8 mouse cellular contexts compared by ENCODE assay signal in the genomic region with DNA sequence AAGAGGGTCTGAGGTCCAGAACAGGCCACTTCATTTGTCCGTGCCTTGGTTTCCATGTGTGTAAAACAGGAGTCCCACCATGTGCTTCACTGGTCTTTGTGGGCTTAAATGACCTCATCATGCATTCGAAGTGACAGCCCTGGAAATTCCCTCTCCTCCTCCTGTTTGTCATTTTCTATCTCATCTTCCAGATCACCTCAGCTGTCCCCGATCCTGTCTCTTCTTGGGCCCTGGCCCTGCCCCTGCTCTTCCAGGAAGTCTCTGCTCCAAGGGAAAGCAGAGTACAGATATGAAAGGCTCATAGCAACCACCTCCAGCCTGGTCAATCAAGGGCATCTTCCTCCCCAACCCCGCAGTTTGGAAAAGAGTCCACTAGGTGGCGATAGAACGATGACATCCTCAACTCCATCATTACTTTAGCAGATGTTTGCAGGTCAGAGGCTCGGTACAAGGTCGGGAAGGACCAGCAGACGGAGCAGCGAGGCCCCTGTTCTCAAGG. TPM values are rescaled to one million over a fixed set of nuclear protein-coding genes. Genes with fewer than 3 reads are reported as not detected.
A peak's percentile ranks its signal among the peaks of the same experiment; 100 is the strongest.
DNase-seq lines count a peak whose midpoint lies in the region; ATAC-seq and TF ChIP-seq lines count a peak whose summit lies in the region.
"Had no signal": no experiment of that assay in that cellular context is flagged by ENCODE, and none has a peak within 500 bp of the region (broad histone marks: within the 10 kb centered on the region; RNA-seq: fewer than 3 reads in every experiment).

No protein-coding gene starts in this region.

- intact Hi-C loops in left cerebral cortex, adult 2 months (cut with DNase I): no loop called here
- intact Hi-C loops in left cerebral cortex, postnatal 10 days (cut with DNase I): no loop called here

- TF ChIP-seq POLR2A in lung, adult 2 months (IDR thresholded peaks at IDR 0.05; ENCODE audit: borderline replicate concordance, extremely low read depth, low read depth, low read length): no peak

- 18% methylated on average over 10 of the region's 10 CpGs for WGBS in lung, adult 2 months

- H3K36me3 ChIP-seq in G1E (replicated peaks): no peaks in the 10 kb centered on the region
- H3K36me3 ChIP-seq: stomach, embryonic 15.5 days had no signal

- H3K27me3 ChIP-seq in G1E (ENCODE audit: insufficient read depth, low read length): peaks cover 27% of the 10 kb centered on the region
- H3K27me3 ChIP-seq: stomach, embryonic 15.5 days had no signal

- peaks cover 2% of the 10 kb centered on the region; the same call in 1 of the 2 replicates for H3K9me3 ChIP-seq in G1E (replicated peaks)
- H3K9me3 ChIP-seq: stomach, embryonic 15.5 days had no signal

- no peak overlapping the region for H3K4me3 ChIP-seq in left cerebral cortex, adult 2 months
- H3K4me3 ChIP-seq in G1E (ENCODE audit: low read depth, low read length): no peak overlapping the region
- H3K4me3 ChIP-seq in lung, adult 2 months (replicated peaks; ENCODE audit: extremely low read depth, low read depth, low read length): no peak overlapping the region
- H3K4me3 ChIP-seq: stomach, embryonic 15.5 days had no signal

- peak; percentile 68 for TF ChIP-seq CTCF in left cerebral cortex, adult 2 months (IDR thresholded peaks at IDR 0.05)
- peak; percentile 69; the same call in 1 of the 2 replicates for TF ChIP-seq CTCF in G1E (IDR thresholded peaks at IDR 0.05; ENCODE audit: low read depth, low read length)
- TF ChIP-seq CTCF in lung, adult 2 months (IDR thresholded peaks at IDR 0.05; ENCODE audit: insufficient read depth, low read length): peak; percentile 73

- peak; percentile 36 for ATAC-seq in G1E (ENCODE audit: extremely low read depth, insufficient number of reproducible peaks, low FRiP score, poor library complexity, severe bottlenecking)
- 0 out of 2 replicates have a peak, but pooled peaks have one; percentile 36 for ATAC-seq in erythroid progenitor cell, adult 5-6 weeks (replicated peaks; ENCODE audit: low FRiP score, poor library complexity, severe bottlenecking)

- no peak overlapping the region for H3K27ac ChIP-seq in left cerebral cortex, adult 2 months
- H3K27ac ChIP-seq: stomach, embryonic 15.5 days had no signal

- peaks cover 60% of the 10 kb centered on the region for H3K4me1 ChIP-seq in G1E (ENCODE audit: insufficient read depth, low read depth, low read length)
- H3K4me1 ChIP-seq in lung, adult 2 months (ENCODE audit: control insufficient read depth, insufficient read depth, low read length): no peaks in the 10 kb centered on the region
- H3K4me1 ChIP-seq: stomach, embryonic 15.5 days had no signal

- DNase-seq in left cerebral cortex, adult 2 months (ENCODE audit: extremely low spot score in 1 of 2, low spot score in 2 of 2): peak in 1 of 2 experiments; percentile 31
- no peak for DNase-seq in left cerebral cortex, postnatal 10 days (ENCODE audit: extremely low spot score in 1 of 2, low spot score in 2 of 2)
- peak; percentile 56 for DNase-seq in G1E (ENCODE audit: low spot score)
- DNase-seq in adrenal gland, postnatal 36 days: peak; percentile 57 to 68
- DNase-seq in lung, adult 2 months: peak; percentile 39
- DNase-seq in spleen, postnatal 14 days (ENCODE audit: low spot score in 2 of 2): peak; percentile 44 to 64

RNA-seq across cellular contexts. Expression of a gene that starts 10.5 kb away (rescaled TPM):
- 10 to 100 TPM; 27.3 to 28.7 TPM for total RNA-seq in left cerebral cortex, adult 2 months (2021)
- 10 to 100 TPM in 1 of 2 experiments, 1 to 10 TPM in 1; 9.5 to 10.1 TPM for total RNA-seq in left cerebral cortex, postnatal 10 days (2021)
- 25.2 and 32.4 TPM in 2 replicates for total RNA-seq in G1E (2014; fragmentation: Nextera tagmentation)
- 30.5 and 33.2 TPM in 2 replicates for total RNA-seq in G1E (2017)
- 74.2 and 119 TPM in 2 replicates for polyA plus RNA-seq in G1E (2012)
- 100 to 1,000 TPM; 176 to 181 TPM for total RNA-seq in adrenal gland, postnatal 36 days (2021)
- total RNA-seq in erythroid progenitor cell, adult 5-6 weeks (2015; ENCODE audit: low replicate concordance): 2.5 TPM in 1 of 2 replicates, not detected in the other
- total RNA-seq in erythroid progenitor cell, adult 5-6 weeks (2017; ENCODE audit: low replicate concordance): 3.2 and 14.9 TPM in 2 replicates
- 28.2 and 29.8 TPM in 2 replicates for polyA plus RNA-seq in lung, adult 2 months (2012; rRNA removed)

RNA-seq across cellular contexts. Expression of a gene that starts 41.6 kb away (rescaled TPM):
- total RNA-seq in left cerebral cortex, adult 2 months (2021): 1 to 10 TPM; 7.8 to 8.3 TPM
- 10 to 100 TPM; 17.3 to 18.6 TPM for total RNA-seq in left cerebral cortex, postnatal 10 days (2021)
- total RNA-seq in G1E (2014; fragmentation: Nextera tagmentation) (9.7 and 10.9 TPM in 2 replicates), G1E (2017) (8.7 and 9.8 TPM in 2 replicates)
- 2.3 and 2.6 TPM in 2 replicates for polyA plus RNA-seq in G1E (2012)
- total RNA-seq in adrenal gland, postnatal 36 days (2021): 10 to 100 TPM in 1 of 2 experiments, 1 to 10 TPM in 1; 9.1 to 13.1 TPM
- total RNA-seq in erythroid progenitor cell, adult 5-6 weeks (2015; ENCODE audit: low replicate concordance): 8.3 and 15.5 TPM in 2 replicates
- 9.3 and 20.2 TPM in 2 replicates for total RNA-seq in erythroid progenitor cell, adult 5-6 weeks (2017; ENCODE audit: low replicate concordance)
- polyA plus RNA-seq in lung, adult 2 months (2012; rRNA removed): 8.5 and 12.5 TPM in 2 replicates

RNA-seq across cellular contexts. Expression of a gene that starts 47.7 kb away (rescaled TPM):
- total RNA-seq in left cerebral cortex, adult 2 months (2021): 10 to 100 TPM; 10.1 to 10.3 TPM
- total RNA-seq in left cerebral cortex, postnatal 10 days (2021): 10 to 100 TPM; 17.2 to 20.5 TPM
- total RNA-seq in G1E (2014; fragmentation: Nextera tagmentation) (21.4 and 23.2 TPM in 2 replicates), G1E (2017) (31.7 and 44.5 TPM in 2 replicates)
- polyA plus RNA-seq in G1E (2012): 3.5 and 9.2 TPM in 2 replicates
- 10 to 100 TPM; 15.9 to 20.4 TPM for total RNA-seq in adrenal gland, postnatal 36 days (2021)
- total RNA-seq in erythroid progenitor cell, adult 5-6 weeks (2015; ENCODE audit: low replicate concordance): 10.1 and 12.6 TPM in 2 replicates
- 4.1 and 12.1 TPM in 2 replicates for total RNA-seq in erythroid progenitor cell, adult 5-6 weeks (2017; ENCODE audit: low replicate concordance)
- 2.2 and 3.8 TPM in 2 replicates for polyA plus RNA-seq in lung, adult 2 months (2012; rRNA removed)

Comparison
In these comparisons a context has a peak if more than half of its experiments do, and no peak if none do; other contexts are left out.
1. DNase-seq: peak in G1E (single experiment), adrenal gland, postnatal 36 days (2 of 2), lung, adult 2 months (single experiment) and spleen, postnatal 14 days (2 of 2); none in left cerebral cortex, postnatal 10 days (0 of 2).
2. RNA of a gene that starts 10.5 kb away (total RNA-seq): 176 to 181 TPM in adrenal gland, postnatal 36 days; 25.2 to 33.2 TPM in G1E, 27.3 to 28.7 TPM in left cerebral cortex, adult 2 months, 2.5 to 14.9 TPM in erythroid progenitor cell, adult 5-6 weeks and 9.5 to 10.1 TPM in left cerebral cortex, postnatal 10 days; every median in the first group is over 4 times any median in the second.
3. Peak in every context shown above with its lines, with median percentiles within 50 percentile points of each other: CTCF ChIP-seq.